Mouse (Mus musculus) neural tube, embryonic 11.5 days (tissue): Measurements from ENCODE around the gene Commd6. TPM values are rescaled to one million over a fixed set of nuclear protein-coding genes. Genes with fewer than 3 reads are reported as not detected.

Source experiments
- ATAC-seq: fragments of 200-750 bp; cut with Nextera tagmentation; 2 replicates; pipeline ENCODE4 v1.8.0; 2017; ENCODE audit warnings: moderate number of reproducible peaks, mild to moderate bottlenecking, moderate TSS enrichment, moderate library complexity; ENCODE audit not compliant: insufficient read depth, low FRiP score, low TSS enrichment
- DNase-seq: peaks from one replicate; pipeline ENCODE4 v3.0.0-alpha.2; 2015; ENCODE audit warnings: low spot score
- H3K27ac ChIP-seq: fragments of 300-500 bp; sonication (generic); 2 replicates; pipeline ENCODE4 v1.5.1; 2014; ENCODE audit warnings: low read depth, mild to moderate bottlenecking, low read length
- H3K27me3 ChIP-seq: fragments of 300-500 bp; sonication (generic); 2 replicates; pipeline ENCODE4 v1.6.1; 2014; ENCODE audit warnings: mild to moderate bottlenecking, low read length, mixed read lengths; ENCODE audit not compliant: control insufficient read depth, insufficient read depth
- H3K36me3 ChIP-seq: fragments of 300-500 bp; sonication (generic); 2 replicates; pipeline ENCODE4 v1.6.1; 2014; ENCODE audit warnings: mild to moderate bottlenecking, low read length, moderate library complexity, mixed read lengths; ENCODE audit not compliant: control insufficient read depth, insufficient read depth
- H3K4me1 ChIP-seq: fragments of 300-500 bp; sonication (generic); 2 replicates; pipeline ENCODE4 v1.6.1; 2014; ENCODE audit warnings: low read length, mixed read lengths; ENCODE audit not compliant: control insufficient read depth, insufficient read depth
- H3K4me2 ChIP-seq: fragments of 300-500 bp; sonication (generic); 2 replicates; pipeline ENCODE4 v1.6.1; 2014; ENCODE audit warnings: low read depth, mild to moderate bottlenecking, moderate library complexity
- H3K4me3 ChIP-seq: fragments of 300-500 bp; sonication (generic); 2 replicates; pipeline ENCODE4 v1.5.1; 2014; ENCODE audit warnings: low read depth, low read length
- H3K9ac ChIP-seq: fragments of 300-500 bp; sonication (generic); 2 replicates; pipeline ENCODE4 v1.6.1; 2014; ENCODE audit warnings: mild to moderate bottlenecking, low read length
- H3K9me3 ChIP-seq: fragments of 300-500 bp; sonication (generic); 2 replicates; pipeline ENCODE4 v1.6.1; 2016; ENCODE audit warnings: low read length; ENCODE audit not compliant: control insufficient read depth
- WGBS: fragments of 180-500 bp; shearing (Covaris S2); extraction: QIAGEN DNeasy Blood & Tissue Kit; methylation state at CpG from one replicate; pipeline ENCODE4 v1.1.7; 2014; 5-methylcytosine and 5-hydroxymethylcytosine counted together
- polyA plus RNA-seq: library from polyadenylated mRNA; unstranded; fragments of >200 nt; fragmentation: Nextera tagmentation; extraction: Ambion mirVana; gene quantifications from 2 replicates; pipeline ENCODE4 v1.2.1, GENCODE M21; 2014

Gene Commd6
- polyA plus RNA-seq = 98.0 and 107 TPM in 2 replicates

- H3K27ac ChIP-seq = peak within 1 kb of the TSS; percentile 42; the same call in 1 of the 2 replicates
- no peaks in the 10 kb centered on the region for H3K36me3 ChIP-seq
- H3K4me3 ChIP-seq = peak within 1 kb of the TSS; percentile 78
- H3K9ac ChIP-seq = peak within 1 kb of the TSS; percentile 80
- peaks cover 4% of the 10 kb centered on the region; the same call in 1 of the 2 replicates for H3K4me1 ChIP-seq
- no peaks in the 10 kb centered on the region for H3K27me3 ChIP-seq
- ATAC-seq = peak; percentile 99
- WGBS = under 1% methylated on average over 39 of the region's 39 CpGs
- DNase-seq = peak; percentile 91
- peak within 1 kb of the TSS; percentile 68 for H3K4me2 ChIP-seq
- no peaks in the 10 kb centered on the region for H3K9me3 ChIP-seq
Observed at GRCm38 (mm10) chr14:101640153-101640843, at the start of gene Commd6. Commd6 (minus strand) TSS chr14:101640686.

DNA sequence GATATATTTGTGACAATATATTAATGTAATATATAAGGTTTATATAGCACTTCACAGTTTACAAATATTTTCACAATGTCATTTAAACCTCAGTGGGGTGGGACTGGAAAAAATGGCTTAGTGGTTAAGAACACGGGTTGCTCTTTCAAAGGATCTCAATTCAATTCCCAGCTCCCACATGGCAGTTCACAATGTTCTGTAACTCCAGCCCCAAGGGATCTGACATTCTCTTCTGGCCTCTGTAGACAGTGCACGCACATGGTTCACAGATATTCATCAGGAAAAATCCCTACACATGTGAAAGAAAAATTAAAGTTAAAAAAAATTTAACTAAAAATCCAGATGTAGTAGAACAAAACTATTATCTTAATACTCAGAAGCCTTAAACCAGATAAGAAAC, 47.9 kb upstream of the Commd6 start:
- ATAC-seq (no peak), DNase-seq (no peak)
- H3K9ac ChIP-seq = no peak overlapping the region
- no peak overlapping the region for H3K27ac ChIP-seq
- H3K27me3 ChIP-seq = no peaks in the 10 kb centered on the region
- WGBS = 80% methylated on average over 2 of the region's 2 CpGs
- H3K4me1 ChIP-seq = no peaks in the 10 kb centered on the region
- no peaks in the 10 kb centered on the region for H3K9me3 ChIP-seq
- no peak overlapping the region for H3K4me2 ChIP-seq
- H3K4me3 ChIP-seq = no peak overlapping the region
- no peaks in the 10 kb centered on the region; the same call in 1 of the 2 replicates for H3K36me3 ChIP-seq

GRCm38 (mm10) chr14:101687696-101688095, 47.2 kb upstream of the Commd6 start:
- Histone ChIP-seq H3K9ac (no peak overlapping the region), H3K4me3 (no peak overlapping the region), H3K36me3 (no peaks in the 10 kb centered on the region; the same call in 1 of the 2 replicates), H3K27ac (no peak overlapping the region), H3K4me1 (no peaks in the 10 kb centered on the region), H3K4me2 (no peak overlapping the region), H3K9me3 (no peaks in the 10 kb centered on the region), H3K27me3 (no peaks in the 10 kb centered on the region)
- DNase-seq = no peak
- ATAC-seq = no peak
- WGBS = 94% methylated on average over 6 of the region's 6 CpGs

DNA sequence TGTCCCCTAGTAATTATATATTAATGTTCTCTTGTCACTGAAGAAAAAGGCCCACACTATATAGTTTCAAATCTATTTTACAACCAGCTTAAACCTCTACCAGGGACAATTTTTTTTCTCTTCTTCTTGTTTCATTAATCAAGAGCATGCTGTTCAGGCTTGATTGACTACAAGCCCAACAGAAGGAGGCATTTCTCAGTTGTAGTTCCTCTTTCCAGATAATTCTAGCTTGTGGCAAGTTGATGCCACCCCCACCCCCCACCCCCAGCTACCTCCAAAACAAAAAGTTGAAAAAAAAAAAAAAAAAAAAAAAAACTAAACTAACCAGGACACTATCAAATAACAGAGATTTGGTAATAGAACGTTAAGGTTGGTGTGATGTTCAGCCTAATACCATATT, 31.7 kb upstream of the Commd6 start:
- DNase-seq (no peak), ATAC-seq (no peak)
- no peaks in the 10 kb centered on the region for H3K9me3 ChIP-seq
- 92% methylated on average over 1 of the region's 1 CpGs for WGBS
- no peak overlapping the region for H3K27ac ChIP-seq
- no peaks in the 10 kb centered on the region for H3K27me3 ChIP-seq
- no peak overlapping the region for H3K4me2 ChIP-seq
- no peak overlapping the region for H3K9ac ChIP-seq
- no peak overlapping the region for H3K4me3 ChIP-seq
- no peaks in the 10 kb centered on the region for H3K36me3 ChIP-seq
- H3K4me1 ChIP-seq = no peaks in the 10 kb centered on the region

DNA sequence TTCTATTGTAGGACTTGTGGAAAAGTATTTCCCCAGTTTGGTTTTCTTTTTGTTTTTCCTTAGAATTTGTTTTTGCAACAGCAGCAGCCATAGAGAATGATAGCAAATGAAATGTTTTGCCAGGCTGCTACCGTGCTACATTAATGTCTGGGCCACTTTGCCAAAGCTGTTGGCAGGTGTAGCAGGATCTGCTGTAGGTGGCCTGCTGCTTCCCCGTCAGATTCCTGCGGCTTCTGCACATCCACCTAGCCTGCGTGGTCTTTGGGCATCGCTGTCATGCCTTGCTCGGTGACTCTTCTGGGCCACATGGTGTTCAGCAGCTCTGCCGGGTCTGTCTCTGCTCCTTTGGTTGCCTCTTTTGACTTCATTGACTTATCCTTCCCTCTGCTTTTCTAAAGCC, 28.1 kb upstream of the Commd6 start:
- no peak overlapping the region for H3K9ac ChIP-seq
- H3K4me1 ChIP-seq = no peaks in the 10 kb centered on the region
- no peaks in the 10 kb centered on the region for H3K27me3 ChIP-seq
- no peaks in the 10 kb centered on the region for H3K9me3 ChIP-seq
- no peaks in the 10 kb centered on the region for H3K36me3 ChIP-seq
- 94% methylated on average over 7 of the region's 7 CpGs for WGBS
- H3K27ac ChIP-seq = no peak overlapping the region
- ATAC-seq = no peak
- DNase-seq = no peak
- H3K4me3 ChIP-seq = no peak overlapping the region
- H3K4me2 ChIP-seq = no peak overlapping the region

DNA sequence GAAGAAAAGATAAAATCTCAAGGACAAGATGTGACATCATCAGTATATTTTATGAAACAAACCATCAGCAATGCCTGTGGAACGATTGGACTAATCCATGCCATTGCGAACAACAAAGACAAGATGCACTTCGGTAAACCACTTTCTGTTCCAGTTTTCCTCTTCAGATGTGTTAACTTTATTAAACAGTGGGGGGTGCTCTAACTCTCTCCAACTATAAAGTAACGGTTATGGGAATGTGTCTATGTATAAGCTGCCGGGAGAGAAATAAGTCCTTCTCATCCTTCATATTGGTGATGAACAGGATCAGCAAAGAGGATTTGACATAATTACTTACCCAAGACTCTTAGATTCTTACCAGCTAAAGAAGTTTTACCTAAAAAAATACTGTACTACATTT, 26.1 kb upstream of the Commd6 start:
- no peak for ATAC-seq
- Histone ChIP-seq H3K9me3 (no peaks in the 10 kb centered on the region), H3K36me3 (no peaks in the 10 kb centered on the region), H3K27ac (no peak overlapping the region), H3K4me2 (no peak overlapping the region), H3K4me1 (no peaks in the 10 kb centered on the region), H3K9ac (no peak overlapping the region), H3K27me3 (no peaks in the 10 kb centered on the region), H3K4me3 (no peak overlapping the region)
- 91% methylated on average over 5 of the region's 5 CpGs for WGBS
- no peak for DNase-seq

- no peak for DNase-seq
- H3K4me2 ChIP-seq = no peak overlapping the region
- H3K4me3 ChIP-seq = no peak overlapping the region
- no peak overlapping the region for H3K9ac ChIP-seq
- H3K36me3 ChIP-seq = no peaks in the 10 kb centered on the region
- no peaks in the 10 kb centered on the region for H3K9me3 ChIP-seq
- no peak for ATAC-seq
- H3K27ac ChIP-seq = no peak overlapping the region
- no peaks in the 10 kb centered on the region for H3K4me1 ChIP-seq
- no peaks in the 10 kb centered on the region for H3K27me3 ChIP-seq
- 91% methylated on average over 7 of the region's 7 CpGs for WGBS
Observed at GRCm38 (mm10) chr14:101666056-101666455, 25.6 kb upstream of the Commd6 start.

DNA sequence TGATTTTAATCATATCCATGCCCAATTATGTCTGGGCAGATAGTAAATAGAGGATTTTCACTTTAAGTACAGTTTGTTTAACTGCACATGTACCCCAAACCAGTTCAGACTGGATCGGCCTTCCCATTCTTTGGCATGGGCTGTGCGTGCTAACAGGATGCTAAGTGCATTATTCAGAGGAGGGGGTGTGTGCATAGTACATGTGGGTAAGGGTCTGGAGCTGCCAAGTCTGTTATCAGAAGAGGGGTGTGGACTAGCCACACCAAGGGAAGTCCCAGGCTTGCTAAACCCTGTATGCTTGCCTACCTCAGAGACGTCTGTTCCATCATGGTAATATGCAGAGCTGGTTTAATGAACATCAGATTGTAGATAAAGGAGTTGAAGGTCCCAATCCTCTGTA, 23.8 kb upstream of the Commd6 start:
- WGBS = 90% methylated on average over 3 of the region's 3 CpGs
- H3K9ac ChIP-seq = no peak overlapping the region
- no peak overlapping the region for H3K27ac ChIP-seq
- H3K4me2 ChIP-seq = no peak overlapping the region
- no peaks in the 10 kb centered on the region for H3K9me3 ChIP-seq
- DNase-seq = no peak
- no peaks in the 10 kb centered on the region for H3K27me3 ChIP-seq
- H3K36me3 ChIP-seq = no peaks in the 10 kb centered on the region
- H3K4me1 ChIP-seq = no peaks in the 10 kb centered on the region; the same call in 1 of the 2 replicates
- no peak overlapping the region for H3K4me3 ChIP-seq
- no peak for ATAC-seq

GRCm38 (mm10) chr14:101661654-101662412, 21.3 kb upstream of the Commd6 start:
- ATAC-seq (no peak), DNase-seq (no peak)
- no peak overlapping the region for H3K4me2 ChIP-seq
- H3K4me3 ChIP-seq = no peak overlapping the region
- 73% methylated on average over 3 of the region's 3 CpGs for WGBS
- H3K27me3 ChIP-seq = no peaks in the 10 kb centered on the region
- H3K9me3 ChIP-seq = no peaks in the 10 kb centered on the region
- no peaks in the 10 kb centered on the region; the same call in 1 of the 2 replicates for H3K4me1 ChIP-seq
- H3K36me3 ChIP-seq = no peaks in the 10 kb centered on the region
- no peak overlapping the region for H3K9ac ChIP-seq
- H3K27ac ChIP-seq = no peak overlapping the region
